Mouse (Mus musculus) T-helper 2 cell (primary cell): Measurements from ENCODE around the gene Slc6a19.
"Not testable (repeated sequence)": the region's sequence is repeated elsewhere in the genome, so short reads cannot be mapped to it uniquely, and the experiment has no call there.

Experiments used
- in situ Hi-C: fragments of 300-600 bp; cut with MboI, MseI; formaldehyde crosslinking; loops from one replicate; pipeline ENCODE4 v1.15.1; 2025; ENCODE audit warnings: high pct_unique_total_duplicates

Gene Slc6a19

GRCm38 (mm10) chr13:73713204-73713603, 8.5 kb upstream of the Slc6a19 start:
- in situ Hi-C loops: no loop called here

GRCm38 (mm10) chr13:73712228-73712627, 7.6 kb upstream of the Slc6a19 start:
- in situ Hi-C loops: no loop called here

- in situ Hi-C loops: no loop called here
These were observed 7.1 kb upstream of the Slc6a19 start for GRCm38 (mm10) chr13:73711803-73712202.

- in situ Hi-C loops: no loop called here
These were observed 6.6 kb upstream of the Slc6a19 start for GRCm38 (mm10) chr13:73711221-73711620.

- in situ Hi-C loops: no loop called here
These were observed 4.8 kb upstream of the Slc6a19 start for GRCm38 (mm10) chr13:73709491-73709890.

GRCm38 (mm10) chr13:73703486-73703885, 1.2 kb downstream of the Slc6a19 start:
- in situ Hi-C loops: not testable (repeated sequence)

GRCm38 (mm10) chr13:73702776-73703175, 1.9 kb downstream of the Slc6a19 start:
- in situ Hi-C loops: no loop called here

- in situ Hi-C loops: no loop called here
These were observed 3.3 kb downstream of the Slc6a19 start for GRCm38 (mm10) chr13:73701161-73701883.

GRCm38 (mm10) chr13:73700554-73700953, 4.1 kb downstream of the Slc6a19 start:
- in situ Hi-C loops: no loop called here

- in situ Hi-C loops: loop anchor here (5.0 kb wide), 1 partner anchor 52 kb away; no protein-coding TSS in a partner anchor
These were observed 5.0 kb downstream of the Slc6a19 start for GRCm38 (mm10) chr13:73699714-73700113.

- in situ Hi-C loops: loop anchor here (5.0 kb wide), 1 partner anchor 49 kb away; no protein-coding TSS in a partner anchor
These were observed 8.1 kb downstream of the Slc6a19 start for GRCm38 (mm10) chr13:73696529-73696928.

GRCm38 (mm10) chr13:73694972-73695371, 9.7 kb downstream of the Slc6a19 start:
- in situ Hi-C loops: loop anchor here (5.0 kb wide), 1 partner anchor 48 kb away; no protein-coding TSS in a partner anchor

- in situ Hi-C loops: no loop called here
These were observed 11.3 kb downstream of the Slc6a19 start for GRCm38 (mm10) chr13:73693333-73693732.

- in situ Hi-C loops: no loop called here
These were observed 12.3 kb downstream of the Slc6a19 start for GRCm38 (mm10) chr13:73692249-73692868.

- in situ Hi-C loops: no loop called here
These were observed 15.7 kb downstream of the Slc6a19 start for GRCm38 (mm10) chr13:73688934-73689333.

GRCm38 (mm10) chr13:73687601-73688000, 17.1 kb downstream of the Slc6a19 start:
- in situ Hi-C loops: no loop called here

- in situ Hi-C loops: no loop called here
These were observed 19.2 kb downstream of the Slc6a19 start for GRCm38 (mm10) chr13:73685502-73685901.

- in situ Hi-C loops: no loop called here
These were observed 20.3 kb downstream of the Slc6a19 start for GRCm38 (mm10) chr13:73684412-73684811.

- in situ Hi-C loops: no loop called here
These were observed 21.0 kb downstream of the Slc6a19 start for GRCm38 (mm10) chr13:73683682-73684081.

- in situ Hi-C loops: no loop called here
These were observed 22.4 kb downstream of the Slc6a19 start for GRCm38 (mm10) chr13:73682226-73682625.

- in situ Hi-C loops: no loop called here
These were observed 24.3 kb downstream of the Slc6a19 start for GRCm38 (mm10) chr13:73680394-73680793.

GRCm38 (mm10) chr13:73679311-73679710, 25.4 kb downstream of the Slc6a19 start:
- in situ Hi-C loops: no loop called here

GRCm38 (mm10) chr13:73677853-73678252, 26.8 kb downstream of the Slc6a19 start, which contains the start of gene Slc6a18:
Gene Slc6a18 (minus strand): TSS chr13:73678023.
- in situ Hi-C loops: no loop called here
